Mouse (Mus musculus) gastrocnemius, postnatal 10 days (tissue): ENCODE data around the gene Pkn2. TPM values are rescaled to one million over a fixed set of nuclear protein-coding genes. Genes with fewer than 3 reads are reported as not detected.

Experiments used
- DNase-seq: peaks from one replicate; pipeline ENCODE4 v3.0.0; 2021; ENCODE audit warnings: mixed read lengths
- long read RNA-seq, 2 experiments: library from polyadenylated mRNA; stranded (forward); transcript quantifications; one replicate each; pipeline ENCODE4 v2.0.0; 2021
- total RNA-seq, 2 experiments: library from RNA; stranded (reverse); gene quantifications; 2 replicates each; pipeline ENCODE4 v1.2.3; 2021

The Pkn2 gene
- 10 to 100 TPM; 34.7 to 44.0 TPM for total RNA-seq
- long read RNA-seq, experiment 1, full-length matches to known transcripts = 10 of 16 reads
- long read RNA-seq, experiment 1, partial matches to known transcripts = 5 of 16 reads
- long read RNA-seq, experiment 1, other reads (novel, unspliced or antisense) = 1 of 16 reads
- long read RNA-seq, experiment 2, full-length matches to known transcripts = 8 of 16 reads
- long read RNA-seq, experiment 2, partial matches to known transcripts = 4 of 16 reads
- long read RNA-seq, experiment 2, other reads (novel, unspliced or antisense) = 4 of 16 reads

GRCm38 (mm10) chr3:142881872-142882623, at the start of gene Pkn2:
Gene Pkn2 (minus strand): TSS chr3:142882004.
- peak; percentile 100 for DNase-seq

- no peak for DNase-seq
Observed at GRCm38 (mm10) chr3:142929906-142930305, 48.1 kb upstream of the Pkn2 start.

- DNase-seq = no peak
Observed at GRCm38 (mm10) chr3:142927311-142927710, 45.5 kb upstream of the Pkn2 start.

- DNase-seq = no peak
Observed at GRCm38 (mm10) chr3:142924831-142925348, 43.1 kb upstream of the Pkn2 start.

- DNase-seq = no peak
Observed at GRCm38 (mm10) chr3:142919070-142919469, 37.3 kb upstream of the Pkn2 start.

GRCm38 (mm10) chr3:142917760-142918439, 36.1 kb upstream of the Pkn2 start:
- DNase-seq = no peak

- no peak for DNase-seq
Observed at GRCm38 (mm10) chr3:142917171-142917570, 35.4 kb upstream of the Pkn2 start.

GRCm38 (mm10) chr3:142913295-142913694, 31.5 kb upstream of the Pkn2 start:
- no peak for DNase-seq

GRCm38 (mm10) chr3:142899683-142900082, 17.9 kb upstream of the Pkn2 start:
- DNase-seq = no peak

- DNase-seq = no peak
Observed at GRCm38 (mm10) chr3:142898949-142899396, 17.2 kb upstream of the Pkn2 start.

GRCm38 (mm10) chr3:142890442-142890841, 8.6 kb upstream of the Pkn2 start:
- DNase-seq = no peak

- DNase-seq = no peak
Observed at GRCm38 (mm10) chr3:142886963-142887362, 5.2 kb upstream of the Pkn2 start.

- no peak for DNase-seq
Observed at GRCm38 (mm10) chr3:142884594-142884993, 2.8 kb upstream of the Pkn2 start.

- DNase-seq = no peak
Observed at GRCm38 (mm10) chr3:142881589-142881871, 274 bp downstream of the Pkn2 start.

GRCm38 (mm10) chr3:142880790-142881588, 815 bp downstream of the Pkn2 start:
- DNase-seq = no peak

- DNase-seq = no peak
Observed at GRCm38 (mm10) chr3:142863236-142863635, 18.6 kb downstream of the Pkn2 start.

- no peak for DNase-seq
Observed at GRCm38 (mm10) chr3:142856832-142857231, 25.0 kb downstream of the Pkn2 start.

GRCm38 (mm10) chr3:142855961-142856472, 25.8 kb downstream of the Pkn2 start:
- no peak for DNase-seq

GRCm38 (mm10) chr3:142852911-142853310, 28.9 kb downstream of the Pkn2 start:
- DNase-seq = no peak

- no peak for DNase-seq
Observed at GRCm38 (mm10) chr3:142851631-142852030, 30.2 kb downstream of the Pkn2 start.

GRCm38 (mm10) chr3:142839961-142840360, 41.8 kb downstream of the Pkn2 start:
- DNase-seq = no peak

- DNase-seq = no peak
Observed at GRCm38 (mm10) chr3:142834761-142835160, 47.0 kb downstream of the Pkn2 start.
